Mouse (Mus musculus) thymus, adult 2 months (tissue): ENCODE results near the gene Farsa. TPM values are rescaled to one million over a fixed set of nuclear protein-coding genes. Genes with fewer than 3 reads are reported as not detected.

ENCODE experiments used
- DNase-seq: peaks from one replicate; pipeline ENCODE4 v3.0.0; 2021
- H3K27ac ChIP-seq: fragments of 200-500 bp; 2 replicates; pipeline ENCODE4 v1.5.1; 2012; ENCODE audit warnings: low read length, control low read depth; ENCODE audit not compliant: control insufficient read depth, insufficient read depth
- H3K27me3 ChIP-seq: fragments of 200-500 bp; 2 replicates; pipeline ENCODE4 v1.6.1; 2012; ENCODE audit warnings: mild to moderate bottlenecking, low read length, moderate library complexity, mixed read lengths; ENCODE audit not compliant: control insufficient read depth, insufficient read depth
- H3K36me3 ChIP-seq: fragments of 200-500 bp; 2 replicates; pipeline ENCODE4 v1.6.1; 2012; ENCODE audit warnings: mild to moderate bottlenecking, low read length, moderate library complexity; ENCODE audit not compliant: control insufficient read depth, insufficient read depth
- H3K4me1 ChIP-seq: fragments of 200-500 bp; replicated peaks from 2 replicates; pipeline ENCODE4 v1.6.1; 2012; ENCODE audit warnings: low read length; ENCODE audit not compliant: control insufficient read depth, insufficient read depth
- H3K4me3 ChIP-seq: fragments of 200-500 bp; 2 replicates; pipeline ENCODE4 v1.5.1; 2012; ENCODE audit warnings: mild to moderate bottlenecking, low read length, control low read depth, moderate library complexity; ENCODE audit not compliant: control insufficient read depth, insufficient read depth
- CTCF ChIP-seq: fragments of 200-500 bp; IDR thresholded peaks from 2 replicates; pipeline ENCODE4 v1.5.1; 2012; ENCODE audit warnings: mild to moderate bottlenecking, control low read depth, low read length, moderate library complexity, borderline replicate concordance; ENCODE audit not compliant: control insufficient read depth, poor library complexity, insufficient read depth; ENCODE audit errors: extremely low read depth
- POLR2A ChIP-seq: fragments of 200-500 bp; IDR thresholded peaks from 2 replicates; pipeline ENCODE4 v1.6.1; 2012; ENCODE audit warnings: mild to moderate bottlenecking, low read length, control low read depth, moderate library complexity; ENCODE audit not compliant: control insufficient read depth, poor library complexity, insufficient read depth; ENCODE audit errors: extremely low read depth
- WGBS: fragments of 180-500 bp; shearing (Covaris S2); methylation state at CpG from one replicate; pipeline ENCODE4 v1.1.7; 2018; 5-methylcytosine and 5-hydroxymethylcytosine counted together
- polyA plus RNA-seq: library from polyadenylated mRNA; depleted of rRNA; stranded (reverse); fragments of >200 nt; gene quantifications from 2 replicates; pipeline ENCODE4 v1.2.3, GENCODE M21; 2012

Gene Farsa
- polyA plus RNA-seq, 1 experiment, result 103 TPM

DNA sequence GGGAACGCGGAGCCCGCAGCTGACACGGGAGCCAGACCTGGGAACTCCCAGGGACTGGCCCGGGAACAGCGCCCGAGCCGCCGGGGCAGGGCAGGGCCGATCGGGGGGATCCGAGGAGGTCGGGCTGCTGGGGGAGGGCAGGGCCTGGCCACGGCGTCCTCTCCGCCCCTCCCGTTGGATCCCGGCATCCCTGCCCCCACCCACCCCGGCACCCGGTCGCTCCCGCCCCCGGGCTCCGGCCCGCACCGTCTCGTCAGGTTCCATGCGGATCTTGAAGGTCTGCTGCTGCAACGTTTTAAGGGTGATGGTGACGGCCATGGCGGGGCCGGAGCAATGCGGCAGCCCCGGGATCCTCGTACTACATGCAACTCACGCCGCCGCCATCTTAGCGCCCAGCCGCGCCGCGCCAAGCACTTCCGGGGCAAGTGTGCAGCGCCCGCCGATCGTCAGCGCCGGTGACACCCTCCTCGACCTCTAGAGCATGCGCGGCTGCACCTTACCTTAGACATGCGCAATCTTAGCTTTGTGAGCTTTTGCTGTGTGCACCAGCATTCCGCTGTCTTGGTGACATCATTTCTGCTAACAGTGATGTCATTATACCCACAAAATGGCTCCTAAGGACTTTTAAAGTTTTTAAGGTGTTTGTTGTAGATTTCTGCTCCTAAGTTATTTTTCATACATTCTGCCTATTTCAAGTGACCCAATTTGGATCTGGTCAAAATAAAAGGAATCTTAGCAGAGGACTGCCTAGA is 16.4 kb upstream of the Farsa start, which contains the start of gene Rad23a:
Gene Rad23a, minus strand, starts transcription at position 418 of the 752 bp plus-strand sequence.
- peak; percentile 89 for DNase-seq
- WGBS, result under 1% methylated on average over 55 of the region's 55 CpGs

DNA sequence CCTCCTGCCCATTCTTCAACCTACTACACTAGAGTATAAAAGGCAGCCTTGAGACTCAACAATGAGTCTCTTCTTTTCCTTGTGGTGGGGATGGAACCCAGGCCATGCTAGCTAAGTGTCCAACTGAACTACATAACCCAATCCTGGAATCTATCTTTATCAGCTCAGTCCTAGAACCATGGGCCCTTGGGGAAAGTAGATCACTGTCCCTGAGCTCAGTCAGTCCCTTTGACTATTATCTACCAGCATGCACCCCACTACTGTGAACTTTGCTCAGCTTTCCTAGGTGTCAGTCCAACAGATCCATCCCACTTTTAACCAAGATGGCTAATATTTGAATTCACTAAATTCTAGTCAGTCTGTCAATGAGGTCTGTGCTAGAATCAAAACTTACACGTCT is 15.3 kb upstream of the Farsa start:
- H3K4me3 ChIP-seq, result no peak overlapping the region
- peaks cover 10% of the 10 kb centered on the region for H3K4me1 ChIP-seq
- no peaks in the 10 kb centered on the region for H3K27me3 ChIP-seq
- DNase-seq, result no peak
- no peak for TF ChIP-seq POLR2A
- WGBS, result 96% methylated on average over 1 of the region's 1 CpGs
- H3K27ac ChIP-seq, result no peak overlapping the region
- peaks cover 37% of the 10 kb centered on the region for H3K36me3 ChIP-seq

More for the DNA sequence above, 16.4 kb upstream of the Farsa start, which contains the start of gene Rad23a:
- Histone ChIP-seq H3K4me1 (peaks cover 4% of the 10 kb centered on the region; the same call in 1 of the 2 replicates), H3K4me3 (peak within 1 kb of the TSS; percentile 67), H3K36me3 (peaks cover 47% of the 10 kb centered on the region), H3K27ac (no peak within 1 kb of the TSS), H3K27me3 (no peaks in the 10 kb centered on the region)
- TF ChIP-seq CTCF, result no peak
- peak; percentile 60; the same call in 1 of the 2 replicates for TF ChIP-seq POLR2A

DNA sequence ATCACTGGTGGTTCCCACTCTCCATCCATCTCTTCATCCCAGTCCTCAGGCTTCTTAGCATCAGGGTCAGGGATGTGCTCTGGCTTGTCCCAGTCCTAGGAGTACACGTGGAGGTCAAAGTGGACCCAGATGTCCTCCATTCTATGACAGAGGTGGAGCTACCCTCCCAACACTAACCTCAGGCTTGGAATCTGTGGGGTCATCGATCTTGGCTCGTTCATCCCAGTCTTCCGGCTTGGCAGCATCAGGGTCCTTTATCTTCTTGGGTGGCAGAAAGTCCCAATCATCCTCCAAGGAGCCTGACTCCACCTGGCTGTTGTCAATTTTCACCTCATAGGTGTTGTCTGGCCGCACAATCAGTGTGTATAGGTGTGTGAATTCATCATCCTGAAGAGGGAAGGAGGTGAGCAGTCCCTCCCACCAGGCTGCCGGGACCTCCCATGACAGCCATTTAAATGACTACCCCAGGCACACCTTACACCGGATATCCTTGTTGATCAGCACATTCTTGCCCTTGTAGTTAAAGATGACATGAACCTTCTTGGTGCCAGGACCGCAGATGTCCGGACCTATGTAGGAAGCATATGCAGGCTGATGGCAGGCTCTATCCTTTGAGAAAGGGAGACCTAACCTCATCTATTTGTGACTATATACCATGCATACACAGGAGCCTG is 12.3 kb upstream of the Farsa start:
- no peak for DNase-seq
- TF ChIP-seq POLR2A, result no peak
- no peak for TF ChIP-seq CTCF
- 91% methylated on average over 9 of the region's 9 CpGs for WGBS
- H3K36me3 ChIP-seq, result peaks cover 25% of the 10 kb centered on the region
- H3K4me3 ChIP-seq, result no peak overlapping the region
- H3K27me3 ChIP-seq, result no peaks in the 10 kb centered on the region
- H3K4me1 ChIP-seq, result peaks cover 18% of the 10 kb centered on the region
- no peak overlapping the region for H3K27ac ChIP-seq

DNA sequence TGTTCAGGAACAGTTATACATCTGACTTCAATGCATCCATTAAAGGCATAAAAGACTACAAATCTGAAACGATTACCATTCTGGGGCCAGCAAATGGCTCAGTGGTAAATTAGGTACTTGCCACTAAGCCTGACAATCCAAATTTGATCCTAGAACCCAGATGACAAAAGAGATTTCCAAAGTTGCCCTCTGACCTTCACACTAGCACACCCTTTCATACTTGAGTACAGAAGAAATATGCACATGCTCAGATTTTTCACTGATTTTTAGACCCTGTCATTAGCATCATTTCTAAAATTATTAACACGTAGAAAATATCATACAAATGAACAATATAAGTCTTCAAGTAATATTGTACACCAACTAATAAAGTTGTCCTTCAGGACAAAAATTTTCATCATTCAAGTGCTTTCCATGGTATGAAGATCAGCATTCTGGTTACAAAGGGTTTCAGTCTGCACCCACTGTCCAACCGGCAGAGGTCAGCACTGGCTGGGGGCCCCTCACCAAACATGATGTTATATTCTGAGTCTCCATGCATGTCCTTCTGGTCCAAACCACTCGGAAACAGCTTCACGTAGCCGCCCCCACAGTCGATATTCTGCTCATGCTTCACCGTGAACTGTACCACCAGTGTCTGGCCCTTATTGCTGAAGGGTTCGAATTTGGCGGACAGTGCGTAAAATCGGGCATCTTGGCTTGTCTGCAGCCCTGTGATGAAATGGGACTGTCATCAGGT is 11.3 kb upstream of the Farsa start:
- DNase-seq, result no peak
- WGBS, result 10% methylated on average over 12 of the region's 12 CpGs
- Histone ChIP-seq H3K36me3 (peaks cover 25% of the 10 kb centered on the region), H3K27ac (no peak overlapping the region), H3K27me3 (no peaks in the 10 kb centered on the region), H3K4me3 (peak overlapping the region; percentile 81), H3K4me1 (peaks cover 14% of the 10 kb centered on the region)
- TF ChIP-seq POLR2A (no peak), CTCF (no peak)

DNA sequence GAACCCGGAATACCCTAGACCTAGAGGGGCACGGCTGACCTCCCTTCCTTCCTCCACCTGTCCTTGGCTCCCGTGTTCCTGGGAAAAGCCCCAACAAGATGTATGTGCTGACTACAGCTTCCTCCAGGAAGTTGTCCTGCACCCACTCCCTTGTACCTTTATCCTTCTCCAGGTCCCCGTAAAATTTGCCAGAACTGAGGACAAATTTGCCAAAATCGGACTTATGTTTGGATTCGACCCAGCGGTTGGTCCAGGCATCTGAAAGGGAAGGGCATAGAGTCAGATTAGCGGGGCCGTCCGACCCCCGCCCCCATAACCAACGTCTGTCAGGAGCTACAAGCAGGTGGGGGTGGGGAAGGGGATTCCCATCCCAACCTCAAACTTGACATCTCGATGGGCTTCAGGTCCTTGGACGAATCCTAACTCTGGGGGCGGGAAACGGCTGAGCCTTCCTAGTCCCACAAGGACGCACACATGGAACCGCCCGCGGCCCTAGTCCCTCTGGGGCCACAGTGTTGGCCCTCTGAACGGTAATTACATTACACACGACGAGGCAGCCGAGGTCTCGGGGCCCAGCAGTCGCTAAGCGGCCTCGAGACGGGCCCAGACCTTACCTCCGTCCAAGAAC is 10.6 kb upstream of the Farsa start:
- peaks cover 14% of the 10 kb centered on the region for H3K4me1 ChIP-seq
- peak overlapping the region; percentile 39 for H3K27ac ChIP-seq
- peaks cover 25% of the 10 kb centered on the region for H3K36me3 ChIP-seq
- WGBS, result under 1% methylated on average over 30 of the region's 30 CpGs
- no peaks in the 10 kb centered on the region for H3K27me3 ChIP-seq
- peak; percentile 17 for DNase-seq
- H3K4me3 ChIP-seq, result peak overlapping the region; percentile 81
- TF ChIP-seq POLR2A, result no peak

DNA sequence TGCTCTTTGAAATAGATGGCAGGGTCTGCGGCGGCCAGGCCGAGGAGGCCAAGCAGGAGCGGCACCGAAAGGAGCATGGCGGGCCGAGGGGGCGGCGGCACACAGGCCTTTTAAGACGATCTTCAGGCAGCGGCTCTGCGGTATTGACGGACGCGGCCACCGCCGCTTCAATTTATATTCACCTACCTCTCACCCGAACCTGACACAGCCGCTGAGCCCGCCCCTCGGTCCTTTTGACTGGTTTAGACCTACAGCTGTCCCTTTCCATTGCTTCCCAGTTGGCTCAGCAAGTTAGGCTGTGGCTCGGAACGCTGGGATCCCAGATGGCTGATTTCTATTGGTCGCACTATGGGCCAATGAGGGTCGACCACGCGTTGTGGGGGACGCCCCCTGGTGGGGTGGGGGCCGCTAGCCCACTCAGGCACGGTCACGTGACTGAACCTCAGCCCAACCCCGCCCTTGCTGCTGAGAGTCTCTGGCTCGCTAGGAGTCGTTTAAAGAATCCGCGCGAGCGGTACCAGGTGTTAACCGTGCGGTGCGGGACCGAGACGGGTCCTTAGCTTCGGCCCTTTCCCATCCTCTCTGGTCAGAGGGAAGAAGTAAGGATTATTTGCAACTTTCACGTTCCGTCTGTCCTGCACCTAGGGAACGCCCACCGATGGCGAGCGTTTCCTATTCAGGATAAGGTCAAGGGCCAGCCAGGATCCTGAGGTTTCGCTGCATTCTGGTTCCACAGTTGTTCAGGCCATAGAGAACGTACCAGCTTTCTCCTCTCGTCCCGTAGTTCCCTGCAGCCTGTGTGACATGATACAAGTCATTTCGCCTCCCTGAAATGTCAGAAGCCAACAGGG is 9.8 kb upstream of the Farsa start, which contains the start of gene Calr:
Gene Calr, minus strand, starts transcription at position 213 of the 851 bp plus-strand sequence.
- under 1% methylated on average over 55 of the region's 55 CpGs for WGBS
- H3K4me1 ChIP-seq, result peaks cover 14% of the 10 kb centered on the region
- DNase-seq, result peak; percentile 99
- H3K27ac ChIP-seq, result peak within 1 kb of the TSS; percentile 84
- peaks cover 23% of the 10 kb centered on the region for H3K36me3 ChIP-seq
- peak within 1 kb of the TSS; percentile 81 for H3K4me3 ChIP-seq
- no peaks in the 10 kb centered on the region for H3K27me3 ChIP-seq
- peak; percentile 96 for TF ChIP-seq POLR2A
- TF ChIP-seq CTCF, result peak; percentile 53; the same call in 1 of the 2 replicates
